Mouse (Mus musculus) left cerebral cortex, adult 2 months (tissue): Measurements from ENCODE around the gene Tenm2. TPM values are rescaled to one million over a fixed set of nuclear protein-coding genes. Genes with fewer than 3 reads are reported as not detected.

Source experiments
- DNase-seq, 2 experiments: peaks; one replicate each; pipeline ENCODE4 v3.0.0; 2021 to 2022; ENCODE audit warnings: low spot score in 2 of 2, mixed read lengths in 1 of 2; ENCODE audit errors: extremely low spot score in 1 of 2
- H3K27ac ChIP-seq: fragments of 200-600 bp; 2 replicates; pipeline ENCODE4 v1.8.1; 2022
- H3K4me3 ChIP-seq: fragments of 200-600 bp; 2 replicates; pipeline ENCODE4 v1.8.1; 2022
- CTCF ChIP-seq: fragments of 200-600 bp; IDR thresholded peaks from 2 replicates; pipeline ENCODE4 v1.8.1; 2022; ENCODE audit warnings: antibody characterized with exemption, mild to moderate bottlenecking, moderate library complexity
- intact Hi-C: fragments of 180-260 bp; cut with DNase I; formaldehyde crosslinking; loops from one replicate; pipeline ENCODE4 v1.15.1; 2025
- total RNA-seq, 2 experiments: library from RNA; stranded (reverse); gene quantifications; 2 replicates each; pipeline ENCODE4 v1.2.3; 2021

Gene Tenm2
- total RNA-seq, 2 experiments from 2014 or later: 98.0 to 98.5 TPM

DNA sequence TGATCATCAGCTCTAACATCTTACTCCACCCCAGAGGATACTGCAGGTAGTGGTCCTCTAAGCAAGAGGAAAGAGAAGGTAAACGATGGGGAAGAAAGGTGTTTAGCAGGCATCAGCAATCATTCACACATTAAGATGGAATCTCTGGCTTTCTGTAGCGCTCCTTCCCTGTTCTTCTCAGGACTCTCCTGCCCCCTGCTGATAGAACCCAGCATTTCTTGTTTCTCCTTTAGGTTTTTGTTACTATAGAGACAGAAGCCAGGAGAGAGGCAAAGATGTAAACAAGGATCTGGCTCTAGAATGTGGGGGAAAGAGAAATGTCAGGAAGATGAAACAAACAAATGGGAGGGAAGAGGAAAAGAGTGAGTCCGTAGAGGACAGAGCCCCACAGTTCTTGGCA is 49.6 kb downstream of the Tenm2 start:
- peak; percentile 70 to 82 for DNase-seq
- Histone ChIP-seq H3K27ac (no peak overlapping the region), H3K4me3 (no peak overlapping the region)
- intact Hi-C loops: loop anchor here (5.0 to 10.0 kb wide), 2 partner anchors 494 to 961 kb away; no protein-coding TSS in a partner anchor
- peak; percentile 81 for TF ChIP-seq CTCF

DNA sequence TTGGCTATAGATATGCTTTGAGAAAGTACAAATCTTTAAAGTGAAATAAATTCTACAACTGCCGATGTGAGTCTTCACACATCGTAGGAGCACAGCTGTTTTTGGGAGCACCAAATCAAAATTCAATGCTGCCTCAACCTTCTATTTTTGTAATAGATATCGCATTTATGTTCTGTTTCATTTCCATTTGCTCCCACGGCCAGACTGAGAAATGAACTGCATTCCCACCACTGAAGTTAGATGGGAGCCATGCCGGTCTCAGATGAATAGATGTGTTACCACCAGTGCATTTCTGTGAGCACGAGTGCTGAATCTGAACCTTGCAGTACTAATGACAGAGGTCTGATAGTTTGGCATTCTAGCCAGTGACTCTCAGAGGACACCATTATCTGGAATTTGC is 58.3 kb downstream of the Tenm2 start:
- H3K27ac ChIP-seq: no peak overlapping the region
- no peak for DNase-seq
- H3K4me3 ChIP-seq: no peak overlapping the region
- intact Hi-C loops: no loop called here
- TF ChIP-seq CTCF: no peak

GRCm38 (mm10) chr11:37153933-37154880 is 81.6 kb downstream of the Tenm2 start:
- Histone ChIP-seq H3K4me3 (no peak overlapping the region), H3K27ac (0 out of 2 replicates have a peak overlapping the region, but pooled peaks have one; percentile 53)
- TF ChIP-seq CTCF: no peak
- DNase-seq: peak in 1 of 2 experiments; percentile 35
- intact Hi-C loops: no loop called here

- no peak for TF ChIP-seq CTCF
- intact Hi-C loops: no loop called here
- no peak overlapping the region for H3K4me3 ChIP-seq
- H3K27ac ChIP-seq: no peak overlapping the region
- no peak for DNase-seq
Measured at GRCm38 (mm10) chr11:37153382-37153781, 82.4 kb downstream of the Tenm2 start.

DNA sequence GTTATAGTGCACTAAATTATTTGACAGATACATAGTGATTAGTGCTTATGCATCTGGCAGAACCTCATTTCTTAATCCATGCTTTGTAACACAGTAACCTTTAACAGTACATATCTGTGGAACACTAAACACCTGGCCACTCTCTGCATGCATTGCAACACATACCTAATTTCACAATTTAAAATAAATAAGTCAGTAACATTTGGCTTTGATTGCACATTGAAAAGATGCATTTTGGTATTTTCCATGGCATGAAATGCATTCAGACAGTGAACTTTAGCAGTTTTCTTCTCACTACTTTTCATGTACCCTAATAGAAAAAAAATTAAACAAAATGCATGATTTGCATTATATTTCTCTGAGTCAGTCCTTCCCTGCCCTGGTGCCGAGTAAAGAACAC is 85.8 kb downstream of the Tenm2 start:
- no peak for DNase-seq
- Histone ChIP-seq H3K27ac (no peak overlapping the region), H3K4me3 (no peak overlapping the region)
- intact Hi-C loops: no loop called here
- TF ChIP-seq CTCF: no peak

DNA sequence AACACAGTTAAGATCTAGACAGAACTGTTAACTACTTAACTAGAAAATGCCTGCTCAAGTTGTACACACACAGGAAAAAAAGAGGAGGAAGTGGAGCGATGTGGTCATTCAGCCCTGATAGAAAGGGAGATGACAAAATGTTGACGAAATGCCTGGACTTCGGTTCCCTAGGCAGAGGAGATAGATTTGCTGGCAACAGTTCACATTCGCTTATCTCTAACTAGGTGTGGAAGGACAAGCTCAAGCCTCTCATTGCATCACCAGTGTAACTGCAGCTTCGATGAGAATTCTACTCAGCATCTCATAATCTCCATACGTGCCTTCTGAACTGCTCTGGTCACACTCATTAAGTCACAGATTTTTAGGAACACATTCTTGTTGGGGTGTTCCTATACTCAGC is 91.8 kb downstream of the Tenm2 start:
- intact Hi-C loops: no loop called here
- no peak for DNase-seq
- Histone ChIP-seq H3K4me3 (no peak overlapping the region), H3K27ac (no peak overlapping the region)
- no peak for TF ChIP-seq CTCF

- no peak for TF ChIP-seq CTCF
- no peak for DNase-seq
- no peak overlapping the region for H3K4me3 ChIP-seq
- no peak overlapping the region for H3K27ac ChIP-seq
- intact Hi-C loops: no loop called here
Measured at GRCm38 (mm10) chr11:37143478-37143877, 92.3 kb downstream of the Tenm2 start.

DNA sequence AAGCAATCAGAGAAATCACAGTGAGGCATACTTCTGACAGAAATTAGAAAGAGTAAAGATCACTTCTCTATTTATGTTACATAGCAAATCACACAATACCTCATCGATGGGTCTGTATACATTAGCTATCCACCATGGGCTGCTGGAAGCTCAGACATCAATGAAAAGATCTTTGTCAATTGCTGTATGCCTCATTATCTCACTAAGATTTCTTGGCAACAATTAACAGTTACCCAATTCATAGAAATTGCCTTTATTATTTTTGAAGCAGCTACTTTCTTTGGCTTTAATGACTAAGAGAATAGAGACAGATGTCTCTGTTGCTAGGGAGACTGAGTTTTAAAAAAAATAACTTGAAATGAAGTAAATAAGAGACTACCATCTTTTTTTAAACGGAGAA is 106.9 kb downstream of the Tenm2 start:
- TF ChIP-seq CTCF: no peak
- Histone ChIP-seq H3K27ac (no peak overlapping the region), H3K4me3 (no peak overlapping the region)
- intact Hi-C loops: no loop called here
- no peak for DNase-seq

DNA sequence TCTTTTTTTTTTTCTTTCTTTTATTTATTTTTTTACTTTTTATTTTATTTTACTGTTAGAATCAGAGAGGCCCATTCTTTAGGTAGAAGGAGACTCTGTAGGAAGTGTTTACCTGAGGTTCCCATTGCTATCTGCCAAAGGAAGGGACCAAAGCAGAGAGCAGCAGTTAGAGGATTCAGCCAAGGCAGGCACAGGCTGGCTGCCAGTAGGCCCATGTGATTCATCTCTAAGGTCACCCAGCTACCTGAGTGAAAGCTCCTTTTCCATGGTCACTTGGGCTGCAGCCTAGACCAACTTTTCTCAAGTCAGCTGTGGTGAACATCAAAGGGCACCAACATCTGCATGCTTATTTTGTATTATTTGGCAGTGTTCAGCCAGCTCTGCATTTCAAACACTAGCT is 117.7 kb downstream of the Tenm2 start:
- no peak for DNase-seq
- Histone ChIP-seq H3K4me3 (no peak overlapping the region), H3K27ac (no peak overlapping the region)
- intact Hi-C loops: no loop called here
- no peak for TF ChIP-seq CTCF

DNA sequence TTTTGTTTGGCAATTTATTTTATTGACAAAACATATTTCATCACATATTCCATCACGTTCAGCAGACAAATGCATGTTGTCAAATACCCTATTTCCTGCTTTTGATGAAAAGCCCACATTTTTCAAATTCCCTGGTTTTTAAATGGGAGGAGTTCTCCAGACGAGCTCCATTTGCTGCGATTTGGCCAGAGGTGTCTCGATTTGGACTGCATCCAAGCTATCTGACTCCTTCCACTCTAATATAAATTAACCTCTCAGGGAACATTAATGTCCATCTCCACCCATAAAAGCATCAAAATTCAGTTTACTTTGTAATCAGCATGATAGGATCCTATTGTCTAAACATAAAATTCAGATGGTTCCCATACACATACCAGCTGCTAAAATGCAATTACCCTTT is 120.6 kb downstream of the Tenm2 start:
- TF ChIP-seq CTCF: no peak

DNA sequence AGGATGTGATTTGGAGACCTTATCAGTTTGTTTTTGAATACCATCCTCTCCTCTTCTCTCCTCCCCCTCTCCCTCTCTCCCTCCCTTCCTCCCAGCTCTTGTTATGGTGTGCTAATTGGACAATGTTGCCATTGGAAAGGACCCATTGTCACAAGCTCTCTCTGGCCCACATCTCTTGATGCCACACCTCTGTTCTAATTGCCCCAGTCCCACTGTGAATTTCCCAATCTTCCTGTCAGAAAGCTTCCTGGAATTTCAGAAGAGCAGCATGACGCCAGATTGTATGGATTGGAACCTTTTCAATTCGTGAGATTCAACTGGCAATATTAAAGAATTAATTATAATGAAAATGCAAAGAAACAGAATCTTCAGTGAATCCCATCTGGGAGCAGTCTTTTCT is 128.7 kb downstream of the Tenm2 start:
- intact Hi-C loops: no loop called here
- no peak overlapping the region for H3K27ac ChIP-seq
- TF ChIP-seq CTCF: no peak
- no peak overlapping the region for H3K4me3 ChIP-seq
- DNase-seq: no peak

More for the DNA sequence above, 120.6 kb downstream of the Tenm2 start:
- intact Hi-C loops: no loop called here
- DNase-seq: no peak
- no peak overlapping the region for H3K27ac ChIP-seq
- H3K4me3 ChIP-seq: no peak overlapping the region

DNA sequence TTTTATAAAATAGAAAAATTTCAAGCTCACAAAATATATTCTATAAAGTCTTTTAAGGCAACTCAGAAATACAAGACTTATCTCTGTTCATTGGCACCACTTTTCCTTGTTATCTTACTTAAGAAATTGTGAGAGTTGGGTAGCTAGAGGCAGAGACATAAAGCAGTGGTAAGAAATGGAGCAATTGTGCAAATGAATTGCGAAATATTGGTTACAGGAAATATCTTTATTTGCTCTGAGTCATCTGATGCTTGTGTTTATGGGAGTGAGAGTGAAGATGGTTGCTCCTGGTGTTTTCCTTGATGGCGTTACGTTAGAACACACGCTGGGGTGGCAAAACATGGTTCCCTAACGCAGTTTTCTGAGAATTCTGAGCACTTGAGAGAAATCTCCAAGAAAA is 156.4 kb downstream of the Tenm2 start:
- TF ChIP-seq CTCF: no peak
- H3K4me3 ChIP-seq: no peak overlapping the region
- intact Hi-C loops: no loop called here
- H3K27ac ChIP-seq: no peak overlapping the region
- DNase-seq: no peak
